Mouse (Mus musculus) fibroblast of lung, adult 2 months (primary cell): ENCODE measurements around the gene Tmem91.
A peak's percentile ranks its signal among the peaks of the same experiment; 100 is the strongest.

Experiments
- DNase-seq: peaks from one replicate; pipeline ENCODE4 v3.0.0-alpha.2; 2011; ENCODE audit warnings: low read depth

The Tmem91 gene

DNA sequence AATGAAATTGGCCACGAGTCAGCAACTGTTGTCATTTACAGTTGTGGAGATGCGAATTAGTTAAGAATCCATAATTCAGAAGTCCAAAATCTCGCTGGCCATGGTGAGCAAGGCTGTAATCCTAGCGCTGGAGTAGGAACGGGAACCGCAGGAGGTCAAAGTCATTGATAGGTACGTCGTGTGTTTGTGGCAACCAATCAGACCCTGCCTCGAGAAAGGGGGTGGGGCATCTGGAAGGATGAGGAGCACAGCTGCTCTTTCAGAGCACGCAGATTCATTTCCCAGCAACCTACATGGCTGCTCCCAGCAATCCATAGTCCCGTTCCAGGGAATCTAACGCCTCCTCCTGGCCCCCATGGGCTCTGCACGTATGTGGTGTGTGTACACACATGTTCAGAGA lies 24.9 kb upstream of the Tmem91 start:
- no peak for DNase-seq

DNA sequence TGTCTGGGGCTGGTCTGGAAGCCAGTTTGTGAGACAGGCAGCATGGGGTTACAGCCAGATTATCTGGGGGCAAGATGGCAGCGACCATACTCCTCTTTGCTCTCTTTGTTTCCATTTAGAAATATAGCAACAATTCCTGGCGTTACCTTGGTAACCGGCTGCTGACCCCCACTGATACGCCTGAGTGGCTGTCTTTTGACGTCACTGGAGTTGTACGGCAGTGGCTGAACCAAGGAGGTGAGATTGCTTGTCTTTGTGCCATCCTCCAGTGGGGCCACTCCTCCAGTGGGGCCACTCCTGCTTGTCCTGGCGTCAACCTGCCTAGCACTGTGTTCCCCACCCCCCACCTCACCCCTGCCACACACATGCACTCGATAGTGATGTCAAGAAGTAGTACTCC lies 19.1 kb upstream of the Tmem91 start:
- no peak for DNase-seq

- no peak for DNase-seq
These were observed 15.1 kb upstream of the Tmem91 start for GRCm38 (mm10) chr7:25690051-25690450.

- no peak for DNase-seq
These were observed 14.6 kb upstream of the Tmem91 start for GRCm38 (mm10) chr7:25689603-25690021.

DNA sequence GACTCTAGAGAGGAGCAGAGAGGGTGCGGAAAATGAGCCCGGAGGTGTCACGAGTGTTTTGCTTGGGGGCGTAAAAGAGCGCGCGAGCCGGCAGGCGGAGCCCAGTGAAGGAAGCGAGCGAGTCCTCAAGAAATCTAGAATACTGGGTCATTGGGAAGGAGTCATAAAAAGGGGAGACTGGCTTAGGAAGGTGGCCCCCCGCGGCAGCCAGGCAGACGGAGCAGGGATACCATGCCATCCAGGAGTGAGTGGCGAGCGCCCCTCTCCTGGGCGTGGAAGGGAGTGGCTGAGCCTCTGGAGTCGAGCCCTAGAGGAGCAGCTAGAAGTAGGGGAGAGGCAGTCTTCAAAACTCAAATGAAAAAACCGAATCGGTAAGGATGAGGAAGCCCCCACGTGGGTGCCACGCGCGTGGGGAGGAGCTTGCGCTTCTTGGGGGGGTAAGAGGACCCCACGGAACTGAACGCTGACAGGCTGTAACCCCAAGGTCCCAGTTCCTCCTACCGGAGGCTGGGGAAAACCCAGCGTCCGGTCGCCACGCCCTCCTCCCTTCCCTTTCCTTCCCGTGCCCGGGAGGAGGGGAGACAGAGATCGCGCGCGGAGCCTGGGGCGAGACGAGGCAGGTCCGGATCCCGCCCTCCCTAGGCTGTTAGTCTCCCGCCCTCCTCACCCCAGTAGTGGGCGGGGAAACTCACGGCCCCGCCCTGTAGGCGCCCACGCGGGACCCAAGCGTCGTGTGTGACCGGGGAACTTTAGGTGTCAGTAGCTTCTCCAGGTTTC lies 14.0 kb upstream of the Tmem91 start:
- DNase-seq, result peak; percentile 69

DNA sequence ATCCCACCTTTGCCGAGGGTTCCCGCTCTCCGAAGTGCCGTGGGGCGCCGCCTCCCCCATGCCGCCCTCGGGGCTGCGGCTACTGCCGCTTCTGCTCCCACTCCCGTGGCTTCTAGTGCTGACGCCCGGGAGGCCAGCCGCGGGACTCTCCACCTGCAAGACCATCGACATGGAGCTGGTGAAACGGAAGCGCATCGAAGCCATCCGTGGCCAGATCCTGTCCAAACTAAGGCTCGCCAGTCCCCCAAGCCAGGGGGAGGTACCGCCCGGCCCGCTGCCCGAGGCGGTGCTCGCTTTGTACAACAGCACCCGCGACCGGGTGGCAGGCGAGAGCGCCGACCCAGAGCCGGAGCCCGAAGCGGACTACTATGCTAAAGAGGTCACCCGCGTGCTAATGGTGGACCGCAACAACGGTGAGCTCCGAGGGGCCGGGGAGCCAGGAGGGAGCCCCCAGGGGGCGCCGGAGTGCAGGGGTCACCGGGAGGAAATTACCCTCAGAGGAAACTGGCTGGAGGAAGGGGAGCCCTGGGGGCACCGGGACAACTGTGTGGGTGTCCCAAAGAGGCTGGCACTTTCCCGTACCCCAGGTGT lies 12.9 kb upstream of the Tmem91 start:
- DNase-seq, result no peak

DNA sequence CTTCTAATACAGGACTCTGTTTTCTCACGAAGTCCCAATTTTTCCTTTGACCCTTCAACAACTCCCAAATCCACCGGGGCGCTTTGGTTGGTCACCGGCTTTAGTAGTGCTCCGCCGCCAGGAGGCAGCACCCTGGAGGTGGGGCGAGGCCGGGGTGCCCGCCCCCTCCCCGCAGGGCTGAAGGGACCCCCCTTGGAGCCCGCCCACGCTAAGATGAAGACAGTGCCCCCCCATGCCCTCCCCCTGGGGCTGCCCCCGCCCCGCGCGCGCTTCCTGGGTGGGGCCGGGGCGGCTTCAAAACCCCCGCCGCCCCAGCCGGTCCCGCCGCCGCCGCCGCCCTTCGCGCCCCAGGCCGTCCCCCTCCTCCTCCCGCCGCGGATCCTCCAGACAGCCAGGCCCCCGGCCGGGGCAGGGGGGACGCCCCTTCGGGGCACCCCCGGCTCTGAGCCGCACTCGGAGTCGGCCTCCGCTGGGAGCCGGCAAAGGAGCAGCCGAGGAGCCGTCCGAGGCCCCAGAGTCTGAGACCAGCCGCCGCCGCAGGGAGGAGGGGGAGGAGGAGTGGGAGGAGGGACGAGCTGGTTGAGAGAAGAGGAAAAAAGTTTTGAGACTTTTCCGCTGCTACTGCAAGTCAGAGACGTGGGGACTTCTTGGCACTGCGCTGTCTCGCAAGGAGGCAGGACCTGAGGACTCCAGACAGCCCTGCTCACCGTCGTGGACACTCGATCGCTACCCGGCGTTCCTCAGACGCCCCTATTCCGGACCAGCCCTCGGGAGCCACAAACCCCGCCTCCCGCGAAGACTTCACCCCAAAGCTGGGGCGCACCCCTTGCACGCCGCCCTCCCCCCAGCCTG lies 11.9 kb upstream of the Tmem91 start, which contains the start of gene Tgfb1:
Gene Tgfb1 (plus strand): TSS at position 323 of the 852 bp plus-strand sequence.
- DNase-seq, result no peak

DNA sequence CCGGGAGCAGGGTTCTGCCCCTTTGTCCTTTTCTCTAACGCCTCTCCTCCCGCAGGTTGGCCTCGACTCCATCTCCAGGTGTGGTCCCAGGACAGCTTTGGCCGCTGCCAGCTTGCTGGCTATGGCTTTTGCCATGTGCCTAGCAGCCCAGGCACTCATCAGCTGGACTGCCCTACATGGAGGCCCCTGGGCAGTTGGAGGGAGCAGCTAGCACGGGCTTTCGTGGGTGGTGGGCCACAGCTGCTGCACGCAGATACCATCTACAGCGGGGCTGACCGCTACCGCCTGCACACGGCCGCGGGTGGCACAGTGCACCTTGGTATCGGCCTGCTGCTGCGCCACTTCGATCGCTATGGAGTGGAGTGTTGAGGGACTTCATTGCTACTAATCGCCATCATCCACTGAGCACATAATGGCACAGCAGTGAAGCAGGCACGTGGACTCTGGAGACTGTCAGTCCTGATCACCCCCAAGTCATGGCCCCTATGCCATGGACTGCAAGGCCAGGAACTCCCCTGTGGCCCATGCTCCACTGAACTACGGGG lies 11.0 kb upstream of the Tmem91 start:
- DNase-seq, result no peak

GRCm38 (mm10) chr7:25684659-25685058 lies 9.7 kb upstream of the Tmem91 start:
- DNase-seq, result no peak

DNA sequence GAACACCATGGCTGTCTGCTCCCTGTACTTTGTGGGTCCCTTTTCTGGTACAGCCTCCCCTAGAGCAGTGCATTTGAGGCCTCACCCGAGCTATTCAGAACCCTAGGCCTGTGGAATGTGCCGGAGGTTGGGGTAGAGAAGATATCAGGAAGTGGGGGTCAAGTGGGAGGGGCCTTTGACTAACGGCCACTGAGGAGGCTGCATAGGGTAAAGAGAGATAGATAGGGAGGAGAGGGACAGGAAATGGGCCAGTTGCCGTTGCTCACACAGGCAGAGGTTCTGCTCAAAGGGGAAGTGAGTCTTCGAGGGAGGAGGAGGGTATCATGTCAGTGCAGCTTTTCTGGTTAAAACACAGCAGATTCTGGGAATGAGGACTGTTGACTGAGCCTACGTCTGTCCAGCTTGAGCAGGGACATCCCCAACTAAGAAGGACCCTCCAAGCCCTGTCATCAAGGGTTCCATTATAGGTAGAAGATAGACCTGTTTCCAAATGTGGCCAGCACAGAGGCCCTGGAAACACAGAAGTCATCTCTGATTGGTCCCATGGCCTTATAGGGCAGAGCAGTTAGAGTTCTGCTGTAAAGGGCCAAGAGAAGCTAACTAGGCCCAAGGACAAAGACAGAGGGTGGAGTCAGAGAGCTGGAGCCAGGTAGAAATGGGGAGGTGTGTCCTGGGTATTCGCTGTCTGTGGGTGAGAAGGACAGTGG lies 8.7 kb upstream of the Tmem91 start:
- DNase-seq, result no peak

DNA sequence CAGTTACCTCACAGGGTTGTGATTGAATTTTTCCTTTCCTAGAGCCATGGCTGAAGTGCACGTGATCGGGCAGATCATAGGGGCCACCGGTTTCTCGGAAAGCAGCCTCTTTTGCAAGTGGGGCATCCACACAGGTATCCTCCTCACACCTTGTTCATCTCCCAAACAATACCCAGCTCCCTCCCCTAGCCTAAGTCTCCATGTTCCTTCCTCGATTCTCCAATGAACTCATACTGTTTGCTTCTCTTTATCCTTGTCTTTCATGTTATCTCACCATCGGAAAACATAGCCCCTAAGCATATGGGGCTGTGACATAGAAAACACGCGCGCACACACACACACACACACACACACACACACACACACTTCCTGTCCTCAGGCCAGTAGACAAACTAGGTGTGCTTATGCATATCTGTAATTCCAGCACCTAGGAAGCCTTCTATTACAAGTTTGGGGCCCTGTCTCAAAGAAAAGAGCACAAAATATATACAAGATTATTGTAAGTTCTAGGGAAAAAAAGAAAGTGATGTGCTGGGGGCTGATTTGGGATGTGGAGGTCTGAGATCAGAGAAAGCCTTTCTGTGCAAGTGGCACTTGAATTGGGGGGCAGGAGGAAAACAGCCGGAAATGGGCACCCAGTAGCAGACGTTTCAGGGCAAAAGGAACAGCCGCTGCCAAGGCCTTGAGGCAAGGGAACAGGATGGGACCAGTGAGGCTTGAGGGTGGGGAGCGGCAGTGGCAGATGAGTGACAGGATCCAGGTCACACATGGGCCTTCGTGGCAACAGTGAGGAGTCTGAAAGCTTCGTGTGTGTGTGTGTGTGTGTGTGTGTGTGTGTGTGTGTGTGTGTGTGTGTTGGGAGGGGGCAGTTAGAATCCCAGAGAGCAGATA lies 6.6 kb upstream of the Tmem91 start:
- DNase-seq, result no peak

GRCm38 (mm10) chr7:25680514-25681258 lies 5.7 kb upstream of the Tmem91 start, which contains the start of gene B9d2:
TSS of gene B9d2 (plus strand) at chr7:25680780.
- DNase-seq, result peak; percentile 90

DNA sequence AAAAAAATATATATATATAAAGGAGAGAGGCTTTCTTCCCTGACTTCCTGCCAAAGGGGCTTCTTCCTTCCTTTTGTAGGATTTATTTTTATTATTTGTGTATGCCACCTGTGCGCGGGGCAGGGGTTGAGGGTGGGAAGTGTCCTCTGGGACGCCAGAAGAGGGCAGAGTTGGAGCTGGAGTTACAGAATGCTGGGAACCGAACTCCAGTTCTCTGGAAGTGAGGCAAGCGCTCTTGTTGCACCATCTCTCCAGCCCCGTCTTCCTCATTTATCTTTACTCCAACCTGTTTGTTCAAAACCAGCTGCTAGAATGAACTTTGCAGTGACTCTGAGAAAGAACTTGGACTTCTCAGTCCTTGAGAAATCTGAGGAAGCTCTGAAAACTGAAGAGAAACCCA lies 5.0 kb upstream of the Tmem91 start:
- DNase-seq, result no peak

GRCm38 (mm10) chr7:25677013-25677412 lies 2.0 kb upstream of the Tmem91 start:
- DNase-seq, result no peak

DNA sequence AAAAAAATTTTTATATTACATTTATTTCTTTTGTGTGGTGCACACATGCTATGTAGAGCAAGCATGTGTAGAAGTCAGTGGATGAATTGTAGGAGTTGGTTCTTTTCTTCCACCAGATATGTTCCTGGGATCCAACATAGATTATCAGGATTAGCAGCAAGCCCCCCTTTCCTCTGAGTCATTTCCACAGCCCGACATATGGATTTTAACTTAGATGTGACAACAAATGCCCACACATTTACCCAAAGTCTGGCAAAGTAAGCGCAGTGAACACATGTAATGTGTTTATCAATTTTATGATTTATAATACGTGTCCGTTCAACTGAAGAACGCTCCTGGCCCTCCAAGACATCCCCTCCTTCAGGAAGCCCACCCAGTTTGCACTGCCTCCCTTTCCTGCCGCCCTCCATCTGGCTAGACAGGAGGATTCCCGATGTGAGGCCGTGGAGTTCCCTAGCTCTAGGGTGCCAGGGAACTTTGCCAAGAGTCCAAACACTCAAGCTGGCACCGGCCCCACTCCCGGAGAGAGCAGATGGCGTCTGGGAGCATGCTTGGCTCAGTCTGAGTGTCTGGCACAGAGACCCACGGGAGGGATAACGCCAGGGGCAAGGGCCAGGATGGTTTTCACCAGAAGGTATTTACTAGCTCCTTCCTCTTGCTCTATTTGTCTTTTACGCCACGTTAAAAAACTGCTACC lies 1.3 kb upstream of the Tmem91 start:
- DNase-seq, result peak; percentile 78

DNA sequence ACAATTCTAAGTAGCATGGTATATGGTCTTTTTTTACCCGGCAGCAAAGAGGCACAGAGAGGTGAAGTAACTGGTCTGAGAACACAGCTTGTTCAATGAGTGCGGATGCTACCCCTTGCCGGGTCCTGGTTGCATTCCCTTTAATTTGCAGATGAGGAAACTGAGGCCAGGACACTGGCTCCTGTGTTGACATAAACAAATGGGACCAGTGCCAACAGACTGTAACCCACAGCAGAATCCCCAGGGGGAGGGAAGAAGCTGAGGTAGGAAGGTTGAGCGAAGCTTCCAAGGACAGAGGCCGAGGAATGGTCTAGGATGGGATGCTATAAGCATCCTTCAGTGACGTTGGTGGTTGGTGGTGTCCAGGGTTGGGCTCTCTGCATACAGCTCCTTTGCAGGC lies 439 bp upstream of the Tmem91 start:
- DNase-seq, result no peak

DNA sequence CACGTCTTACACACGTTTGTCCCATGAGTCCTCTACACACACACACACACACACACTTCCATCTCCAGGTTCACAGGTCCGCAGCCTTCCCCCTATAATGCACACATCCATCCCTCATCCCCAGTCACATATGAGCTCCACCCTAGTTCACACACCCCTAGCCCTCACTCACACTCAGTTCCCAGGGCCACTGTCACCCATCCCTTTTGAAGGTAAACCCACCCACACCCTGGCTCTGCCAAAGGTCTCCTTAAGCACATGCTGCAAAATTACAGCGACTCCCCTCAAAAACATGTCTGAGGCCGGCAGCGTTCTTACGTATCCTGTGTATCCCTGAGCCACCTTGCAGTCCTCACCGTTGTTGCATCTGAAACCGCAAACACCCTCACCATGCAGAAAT lies 669 bp downstream of the Tmem91 start:
- DNase-seq, result no peak

- no peak for DNase-seq
These were observed 2.5 kb downstream of the Tmem91 start for GRCm38 (mm10) chr7:25672442-25672841.

- DNase-seq, result no peak
These were observed 3.3 kb downstream of the Tmem91 start for GRCm38 (mm10) chr7:25671686-25672085.
